Mouse (Mus musculus) gonadal fat pad, adult 2 months (tissue): Measurements from ENCODE around the gene Prr19. TPM values are rescaled to one million over a fixed set of nuclear protein-coding genes. Genes with fewer than 3 reads are reported as not detected.

Experiments
- DNase-seq: peaks from one replicate; pipeline ENCODE4 v3.0.0-alpha.2; 2012; ENCODE audit warnings: low read depth
- polyA plus RNA-seq: library from polyadenylated mRNA; depleted of rRNA; stranded (reverse); fragments of >200 nt; gene quantifications from 2 replicates; pipeline ENCODE4 v1.2.3, GENCODE M21; 2012

Gene Prr19
- polyA plus RNA-seq, 1 experiment = 0.30 TPM

DNA sequence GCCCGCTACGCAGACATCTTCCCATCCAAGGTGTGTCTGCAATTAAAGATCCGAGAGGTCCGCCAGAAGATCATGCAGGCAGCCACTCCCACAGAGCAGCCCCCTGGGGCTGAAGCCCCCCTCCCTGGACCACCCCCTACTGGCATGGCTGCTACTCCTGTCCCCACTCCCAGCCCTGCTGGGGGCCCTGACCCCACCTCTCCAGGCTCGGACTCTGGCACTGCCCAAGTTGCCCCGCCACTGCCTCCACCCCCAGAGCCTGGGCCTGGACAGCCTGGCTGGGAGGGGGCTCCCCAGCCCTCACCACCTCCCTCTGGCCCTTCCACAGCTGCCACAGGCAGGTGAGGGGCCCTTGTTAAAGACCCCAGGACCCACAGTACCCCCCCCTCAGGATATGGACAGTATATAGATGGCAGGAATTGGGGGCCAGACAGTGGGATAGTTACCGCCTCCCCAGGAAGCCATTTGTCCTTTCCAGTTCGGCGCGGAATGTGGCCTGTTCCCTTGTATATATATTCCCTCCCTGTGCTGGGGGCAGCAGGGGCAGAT lies 7.9 kb upstream of the Prr19 start:
- no peak for DNase-seq

DNA sequence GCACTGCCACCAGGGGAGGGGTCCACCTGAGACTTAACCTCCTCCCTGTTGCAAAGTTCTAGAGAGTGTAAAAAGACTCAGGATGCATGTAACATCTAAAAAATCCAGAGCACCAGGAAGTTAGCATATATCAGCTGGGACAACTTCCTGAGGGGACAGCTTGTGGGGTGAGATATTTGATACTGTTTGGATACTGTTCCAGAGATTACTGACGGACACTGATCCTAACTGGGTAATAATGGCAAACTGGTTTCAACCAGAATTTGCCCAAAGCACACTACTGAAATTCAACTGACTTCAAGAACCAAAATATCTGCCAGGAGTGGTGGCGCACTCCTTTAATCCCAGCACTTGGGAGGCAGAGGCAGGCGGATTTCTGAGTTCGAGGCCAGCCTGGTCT lies 6.7 kb upstream of the Prr19 start:
- no peak for DNase-seq

DNA sequence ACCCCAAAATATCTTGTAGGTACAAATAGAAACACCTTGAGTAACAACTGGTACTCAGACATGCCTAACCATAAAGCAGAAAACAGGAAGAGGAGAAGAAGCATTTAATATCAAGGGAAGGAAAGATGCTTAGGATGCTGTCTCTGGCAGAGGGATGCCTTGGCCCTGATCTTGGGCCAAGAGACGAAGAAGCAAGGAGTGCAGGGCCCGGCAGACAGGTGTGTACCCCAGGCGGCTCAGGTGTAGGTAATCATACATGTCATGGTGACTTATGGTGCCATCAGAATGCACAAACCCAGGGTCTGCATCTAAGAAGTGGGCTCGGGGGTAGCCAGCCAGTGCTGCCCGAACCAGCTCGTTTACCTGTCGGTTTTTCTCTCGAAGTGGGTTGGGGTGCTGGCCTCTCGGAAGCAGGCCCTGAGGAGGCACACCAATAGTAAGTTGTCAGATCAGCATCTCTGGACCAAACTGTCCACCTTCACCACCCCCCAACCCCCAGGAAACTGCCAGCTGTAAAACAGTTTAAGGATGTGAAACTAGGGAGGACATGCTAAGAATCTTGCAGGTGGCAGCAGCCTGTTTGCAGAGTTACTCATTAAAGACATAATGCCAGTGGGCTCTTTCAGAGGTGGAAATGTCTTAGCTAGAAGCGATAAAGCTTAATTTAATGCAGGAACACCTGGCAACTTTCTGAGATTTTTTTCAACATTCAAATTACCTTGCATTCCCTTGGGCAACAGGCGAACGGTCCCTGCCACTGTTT lies 6.1 kb upstream of the Prr19 start:
- DNase-seq = no peak

DNA sequence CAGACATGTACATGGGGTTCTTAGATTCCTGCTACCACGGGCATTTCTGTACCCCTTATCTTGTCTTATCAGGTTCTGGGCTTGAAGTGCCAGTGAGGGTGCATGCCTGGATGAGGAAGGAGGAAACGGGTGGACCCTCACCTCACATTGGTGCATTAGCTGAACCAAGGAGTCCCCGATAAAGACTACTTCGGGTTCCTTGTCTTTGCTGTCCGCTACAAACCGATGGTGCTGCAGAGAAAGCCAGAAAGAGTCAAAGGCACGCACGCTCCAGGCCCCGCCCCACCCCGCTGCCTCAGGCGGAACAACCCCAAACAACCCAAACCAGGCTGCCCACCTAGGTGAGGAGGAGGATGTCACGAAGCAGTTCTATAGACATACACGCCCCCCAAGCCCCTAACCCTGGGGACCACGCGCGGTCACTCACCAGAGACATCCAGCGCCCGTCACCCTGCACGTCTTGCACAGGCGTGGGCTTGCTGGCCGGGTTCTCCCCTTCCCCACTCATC lies 4.2 kb upstream of the Prr19 start:
- no peak for DNase-seq

DNA sequence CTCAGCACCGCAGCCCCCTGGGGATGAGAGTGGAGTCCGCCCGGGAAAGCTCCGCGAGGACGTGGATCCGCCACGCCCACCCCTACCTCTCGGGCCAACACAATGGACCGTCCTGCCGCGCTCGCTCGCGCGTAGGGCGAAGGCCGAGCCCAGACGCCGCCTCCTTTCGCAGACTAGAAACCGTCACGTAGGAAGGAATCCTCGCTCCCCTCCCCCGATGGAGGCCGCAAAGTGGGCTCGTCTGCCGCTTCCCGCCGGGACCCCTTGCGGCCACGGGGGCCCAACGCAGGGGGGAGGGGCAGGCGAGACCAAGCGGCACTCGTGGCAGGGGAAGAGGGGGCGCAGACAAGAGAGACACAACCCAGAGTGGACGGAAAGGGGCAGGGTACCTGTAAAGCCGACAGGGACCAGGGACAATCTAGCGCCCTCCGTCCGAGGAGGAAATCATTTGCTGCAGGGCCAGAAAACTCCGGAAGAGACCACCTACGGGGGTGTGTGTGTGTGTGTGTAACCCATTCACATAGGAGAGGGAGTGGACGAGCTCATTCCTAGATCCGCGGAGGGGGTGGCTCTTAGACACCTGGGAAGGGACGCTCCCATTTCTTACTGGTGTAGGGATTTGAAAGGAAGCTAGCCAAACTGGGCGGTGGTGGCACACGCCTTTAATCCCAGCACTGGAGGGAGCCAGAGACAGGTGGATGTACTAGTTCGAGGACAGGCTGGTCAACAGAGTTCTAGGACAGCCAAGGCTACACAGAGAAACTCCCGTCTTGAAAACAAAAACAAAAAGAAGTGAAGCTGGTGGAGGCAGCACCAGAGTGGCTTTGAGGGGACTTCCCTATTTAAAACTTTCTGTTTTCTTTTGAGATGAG lies 3.5 kb upstream of the Prr19 start, which contains the start of gene Pafah1b3:
Gene Pafah1b3 (minus strand): TSS at position 533 of the 872 bp plus-strand sequence.
- peak; percentile 70 for DNase-seq

DNA sequence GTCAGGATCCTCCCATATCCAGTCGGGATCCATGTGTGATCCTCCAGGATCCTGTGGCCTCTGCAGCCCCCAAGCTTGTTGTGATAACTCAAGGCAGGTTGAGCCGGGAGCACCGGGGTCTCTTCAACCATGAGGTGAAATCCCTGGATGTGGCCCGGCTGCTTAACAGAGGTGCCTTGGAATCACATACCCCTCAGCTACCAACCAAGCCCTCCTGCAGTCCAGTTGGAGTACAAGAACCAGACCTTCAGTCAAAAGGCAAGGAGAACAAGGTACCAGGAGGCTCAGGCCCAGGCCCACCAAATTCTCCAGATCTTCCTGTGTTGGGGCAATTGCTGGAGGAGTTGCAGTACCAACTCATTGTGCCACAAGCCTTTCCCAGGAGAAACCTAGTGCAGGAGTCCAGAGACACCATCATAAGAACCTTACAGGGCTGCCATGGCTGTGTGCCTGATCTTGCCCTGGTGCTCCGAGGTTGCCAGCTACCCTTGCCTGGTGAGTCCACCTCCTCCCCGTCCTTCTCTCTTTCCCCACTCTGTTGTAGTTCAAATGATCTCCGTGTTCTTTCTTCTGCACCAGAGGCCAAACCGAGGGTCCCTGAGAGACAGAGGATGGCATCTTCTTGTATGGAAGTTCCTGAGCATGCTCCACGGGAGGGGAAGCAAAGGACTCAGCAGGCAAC lies 1.9 kb downstream of the Prr19 start:
- no peak for DNase-seq

DNA sequence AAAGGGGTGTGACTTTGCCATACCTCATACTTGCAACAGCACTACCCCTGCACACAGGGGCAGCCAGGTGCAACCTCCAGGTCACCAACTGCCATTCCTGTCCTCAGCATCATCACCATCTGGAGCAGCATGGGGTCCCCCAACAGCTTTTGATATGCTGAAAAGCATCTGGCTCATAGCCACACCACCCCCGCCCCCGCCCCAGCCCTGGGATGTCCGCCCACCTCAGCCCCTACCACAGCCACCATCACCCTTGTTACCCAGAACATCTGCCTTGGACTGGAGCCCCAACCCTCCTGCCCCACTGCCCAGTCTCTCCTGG lies 2.4 kb downstream of the Prr19 start:
- no peak for DNase-seq

DNA sequence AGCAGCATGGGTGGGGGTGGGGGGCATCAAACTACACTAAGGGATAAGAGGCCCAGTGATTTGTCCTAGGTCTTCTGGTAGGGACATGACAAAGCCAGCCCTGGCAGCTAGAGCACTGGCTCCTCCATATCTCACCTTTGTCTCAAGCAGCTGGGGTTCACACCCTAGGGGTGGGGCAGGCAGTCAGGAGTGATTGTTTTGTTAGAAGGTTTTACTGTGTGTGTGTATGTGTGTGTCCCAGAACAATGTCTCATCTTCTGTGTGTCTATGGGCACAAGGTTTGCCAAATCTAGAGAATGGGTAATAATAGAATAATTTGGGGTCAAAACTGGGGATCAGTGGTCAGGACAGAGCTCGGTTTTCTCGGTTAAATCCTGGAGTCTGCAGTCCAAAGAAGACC lies 4.3 kb downstream of the Prr19 start:
- DNase-seq = no peak

DNA sequence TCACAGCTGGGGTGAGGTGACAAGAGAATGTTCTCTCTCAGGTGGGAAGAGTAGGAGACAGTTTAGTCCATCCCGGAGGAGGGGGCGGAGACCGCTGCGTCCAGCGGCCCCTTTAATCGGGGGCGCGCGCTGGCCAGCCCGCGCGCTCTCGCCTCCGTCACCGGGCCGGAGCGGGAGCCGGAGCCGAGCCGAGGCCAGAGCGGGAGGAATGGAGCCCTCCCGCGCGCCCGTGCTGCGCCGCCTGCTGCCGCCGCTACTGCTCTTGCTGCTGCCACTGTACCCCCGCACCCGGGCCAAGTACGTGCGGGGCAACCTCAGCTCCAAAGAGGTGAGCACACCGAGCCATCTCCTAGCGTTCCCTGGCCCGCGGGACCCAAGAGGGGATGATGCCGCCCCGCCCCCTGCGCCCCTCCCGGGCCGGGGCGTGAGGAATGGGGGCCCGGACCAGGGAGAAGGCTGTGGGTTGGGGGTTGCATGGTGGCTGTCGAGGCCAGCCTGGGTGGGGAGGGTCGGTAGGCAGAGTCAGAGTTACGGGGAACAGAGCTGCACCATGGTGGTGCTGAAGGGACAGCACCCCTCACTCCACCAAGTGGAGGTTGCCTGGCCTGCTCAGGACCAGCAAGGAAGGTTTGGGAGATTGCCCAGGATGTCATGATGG lies 4.9 kb downstream of the Prr19 start, which contains the start of gene Tmem145:
Gene Tmem145 (plus strand): TSS at position 151 of the 658 bp plus-strand sequence.
- no peak for DNase-seq

DNA sequence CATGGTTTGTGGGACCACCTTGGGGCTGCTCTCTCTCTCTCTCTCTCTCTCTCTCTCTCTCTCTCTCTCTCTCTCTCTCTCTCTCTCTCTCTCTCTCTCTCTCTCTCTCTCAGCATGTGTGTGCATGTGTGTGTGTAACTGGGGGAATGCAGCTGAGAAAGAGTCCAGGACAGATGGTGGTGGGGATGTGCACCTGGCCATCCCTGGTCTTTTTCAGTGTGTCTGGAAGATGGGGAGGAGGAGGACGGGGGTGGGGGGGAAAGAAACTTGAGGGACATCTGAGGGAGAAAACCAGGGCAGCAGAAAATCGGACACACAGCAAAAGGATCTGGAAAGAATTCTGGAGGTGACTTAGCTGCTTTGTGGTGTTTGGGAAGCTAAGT lies 5.4 kb downstream of the Prr19 start:
- DNase-seq = no peak

DNA sequence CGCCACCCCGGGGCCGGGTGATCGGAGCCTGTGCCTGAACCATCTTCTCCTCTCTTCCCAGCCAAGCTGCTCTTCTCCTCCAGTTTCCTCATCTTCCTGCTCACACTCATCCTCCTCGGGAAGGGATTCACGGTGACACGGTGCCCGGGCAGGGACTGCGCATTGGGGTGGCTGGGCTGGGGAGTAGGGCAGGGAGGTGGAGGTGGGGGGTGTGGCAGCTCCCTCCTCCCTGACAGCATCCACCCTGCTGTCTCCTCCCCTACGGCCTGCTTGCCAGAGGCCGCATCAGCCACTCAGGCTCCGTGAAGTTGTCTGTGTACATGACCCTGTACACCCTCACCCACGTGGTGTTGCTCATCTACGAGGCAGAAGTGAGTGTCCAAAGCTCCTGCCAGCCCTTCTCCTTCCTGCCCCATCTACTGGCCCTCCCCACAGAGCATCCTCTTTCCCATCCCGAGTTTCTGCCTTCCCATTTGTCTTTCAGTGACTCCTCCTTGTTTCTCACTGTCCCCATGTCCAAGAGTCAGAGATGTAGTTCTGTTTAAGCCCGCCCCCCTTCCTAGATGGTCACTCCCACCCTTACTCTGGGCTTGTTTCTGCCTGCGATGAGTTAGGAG lies 7.6 kb downstream of the Prr19 start:
- no peak for DNase-seq

DNA sequence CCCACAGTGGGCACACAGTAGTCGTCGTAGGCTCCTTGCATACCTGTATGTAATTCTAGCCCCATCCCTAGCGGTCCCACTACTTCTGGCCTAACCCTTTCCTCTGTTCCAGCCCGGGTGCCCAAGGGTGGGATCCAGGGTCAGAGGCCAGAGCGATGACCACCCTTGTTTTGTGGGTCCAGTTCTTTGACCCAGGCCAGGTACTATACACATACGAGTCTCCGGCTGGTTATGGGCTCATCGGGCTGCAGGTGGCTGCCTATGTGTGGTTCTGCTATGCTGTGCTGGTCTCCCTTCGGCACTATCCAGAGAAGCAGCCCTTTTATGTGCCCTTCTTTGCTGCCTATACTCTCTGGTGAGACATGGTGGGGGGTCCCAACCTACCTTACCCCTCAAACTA lies 8.2 kb downstream of the Prr19 start:
- DNase-seq = no peak

DNA sequence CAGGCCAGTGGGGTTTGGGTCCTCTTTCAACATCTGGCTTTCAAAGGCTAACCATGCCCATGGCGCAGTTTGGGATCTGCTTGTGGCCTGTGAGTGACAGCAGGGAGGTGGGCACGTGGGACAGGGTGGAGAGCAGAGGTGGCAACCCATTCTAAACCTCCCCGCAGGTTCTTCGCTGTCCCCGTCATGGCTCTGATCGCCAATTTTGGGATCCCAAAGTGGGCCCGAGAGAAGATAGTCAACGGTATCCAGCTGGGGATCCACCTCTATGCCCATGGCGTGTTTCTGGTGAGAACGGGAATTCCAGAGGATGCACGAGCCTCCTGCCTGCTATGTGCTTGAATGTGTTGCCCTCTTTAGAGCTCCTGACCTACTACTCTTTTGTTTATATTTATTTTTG lies 10.0 kb downstream of the Prr19 start:
- DNase-seq = no peak

DNA sequence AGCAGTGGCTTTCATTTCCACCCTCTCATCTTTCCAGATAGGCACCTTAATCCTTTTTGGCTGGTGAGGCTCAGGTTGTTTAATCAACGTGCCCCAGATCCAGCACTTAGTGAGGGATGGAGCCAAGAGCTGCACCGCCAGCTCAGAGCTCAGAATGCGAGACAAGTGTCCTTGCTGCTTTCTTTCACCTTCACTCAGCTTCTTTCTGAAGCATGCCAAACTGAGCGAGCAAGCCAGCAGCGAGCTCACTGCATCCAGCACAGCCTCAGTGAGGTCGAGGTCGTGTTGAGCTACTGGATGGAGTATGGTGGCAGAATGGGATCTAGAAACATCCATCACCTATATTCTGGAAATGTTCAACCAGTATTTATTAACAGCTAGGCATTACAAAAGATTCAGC lies 12.1 kb downstream of the Prr19 start:
- no peak for DNase-seq

DNA sequence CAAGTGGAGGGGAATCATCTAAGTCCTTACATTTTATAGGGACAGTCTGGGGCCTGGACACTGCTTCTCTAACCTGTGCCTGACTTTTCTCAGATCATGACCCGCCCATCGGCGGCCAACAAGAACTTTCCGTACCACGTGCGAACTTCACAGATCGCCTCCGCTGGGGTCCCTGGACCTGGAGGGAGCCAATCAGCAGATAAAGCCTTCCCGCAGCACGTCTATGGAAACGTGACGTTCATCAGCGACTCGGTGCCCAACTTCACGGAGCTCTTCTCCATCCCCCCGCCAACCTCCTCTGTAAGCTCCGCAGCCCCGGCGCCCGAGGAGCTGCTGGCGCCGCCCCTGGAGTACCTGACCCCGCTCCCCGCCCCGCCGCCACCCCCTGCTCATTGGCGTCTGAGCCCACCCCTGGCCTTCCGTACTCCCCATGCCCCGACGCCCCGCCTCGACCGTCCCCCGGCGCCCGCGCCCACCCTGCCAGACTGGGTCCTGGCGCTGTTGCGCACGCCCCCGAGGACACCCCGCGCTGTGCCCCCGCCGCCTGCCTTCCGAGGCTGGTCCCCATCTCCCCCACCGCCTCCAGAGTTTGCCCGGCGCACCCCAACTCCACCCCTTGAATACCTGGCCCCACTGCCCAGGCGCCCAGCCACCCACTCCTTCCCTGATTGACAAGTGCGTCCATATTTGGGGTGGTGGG lies 13.5 kb downstream of the Prr19 start:
- DNase-seq = no peak

DNA sequence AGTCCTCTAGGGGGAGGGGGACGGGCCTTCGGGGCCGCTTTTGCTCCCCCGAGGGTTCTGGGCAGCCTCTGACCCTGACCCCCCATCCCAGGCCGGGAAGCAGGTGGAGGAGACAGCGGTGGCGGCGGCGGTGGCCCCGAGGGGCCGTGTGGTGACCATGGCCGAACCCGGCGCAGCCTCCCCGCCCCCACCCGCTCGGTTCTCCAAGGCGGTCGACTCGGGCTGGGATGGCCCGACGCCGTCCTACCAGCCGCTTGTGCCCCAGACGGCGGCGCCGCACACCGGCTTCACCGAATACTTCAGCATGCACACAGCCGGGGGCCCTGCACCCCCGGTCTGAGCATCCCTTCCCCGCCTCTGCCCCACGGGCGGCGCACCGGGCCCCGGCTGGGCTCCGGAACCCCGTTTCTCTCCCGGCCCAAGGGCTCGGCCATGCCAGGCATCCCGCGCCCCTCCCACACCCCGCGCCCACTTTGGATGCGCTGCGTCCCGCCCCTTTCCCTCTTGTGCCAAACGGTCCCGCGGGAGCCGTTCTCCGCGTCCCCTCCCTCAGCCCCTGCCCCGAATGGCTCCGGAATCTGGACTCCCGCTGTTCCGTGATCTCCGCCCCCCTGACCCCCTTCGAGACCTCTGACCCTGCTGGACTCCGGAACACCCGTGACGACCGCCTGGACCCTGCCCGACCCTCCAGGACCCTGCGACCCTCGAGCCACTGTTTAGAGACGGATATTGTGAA lies 14.3 kb downstream of the Prr19 start:
- no peak for DNase-seq

DNA sequence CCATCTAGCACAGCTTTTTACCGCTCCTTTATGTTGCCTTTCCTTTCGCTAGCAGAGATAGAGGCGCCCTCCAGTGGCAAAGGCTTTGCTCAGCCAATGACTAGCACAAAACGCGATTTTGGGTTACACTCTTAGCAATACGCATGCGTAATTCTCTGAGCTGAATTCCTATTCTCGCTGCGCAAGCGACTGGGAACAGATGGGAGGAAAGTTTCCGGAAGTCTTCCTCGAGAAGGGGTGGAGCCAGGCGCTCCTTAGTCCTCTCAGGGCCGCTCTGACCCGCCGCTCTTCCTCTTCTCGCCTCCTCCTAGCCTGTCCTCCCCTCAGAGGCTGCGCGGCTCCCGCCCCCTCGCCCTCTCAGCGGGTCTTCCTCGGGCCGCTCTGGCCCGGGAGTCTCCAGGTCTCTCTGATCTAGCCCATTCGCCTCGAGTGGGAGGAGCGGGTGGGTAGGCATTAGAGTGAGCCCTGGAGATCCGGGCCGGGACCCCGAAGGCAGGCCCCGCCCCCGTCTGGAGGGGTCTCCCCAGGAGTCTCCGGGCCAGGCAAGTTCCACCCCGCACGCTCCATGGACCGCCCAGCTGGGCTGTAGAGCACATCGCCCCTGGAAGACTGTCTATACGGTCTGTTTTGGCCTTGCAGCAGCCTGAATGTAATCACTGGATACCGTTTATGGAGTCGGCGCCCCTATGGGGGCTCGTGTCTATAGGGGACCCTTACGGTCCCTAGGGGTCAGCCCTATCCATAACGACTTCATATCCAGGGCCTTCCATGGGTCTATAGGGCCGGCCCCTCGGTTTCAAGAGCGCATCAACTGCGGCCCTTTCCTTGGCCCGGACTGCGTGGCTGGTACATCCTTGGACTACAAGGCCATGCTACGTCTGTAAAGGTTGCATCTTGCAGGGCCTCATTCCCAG lies 15.6 kb downstream of the Prr19 start, which contains the start of gene Megf8:
Gene Megf8 (plus strand): TSS at position 633 of the 914 bp plus-strand sequence.
- peak; percentile 92 for DNase-seq

DNA sequence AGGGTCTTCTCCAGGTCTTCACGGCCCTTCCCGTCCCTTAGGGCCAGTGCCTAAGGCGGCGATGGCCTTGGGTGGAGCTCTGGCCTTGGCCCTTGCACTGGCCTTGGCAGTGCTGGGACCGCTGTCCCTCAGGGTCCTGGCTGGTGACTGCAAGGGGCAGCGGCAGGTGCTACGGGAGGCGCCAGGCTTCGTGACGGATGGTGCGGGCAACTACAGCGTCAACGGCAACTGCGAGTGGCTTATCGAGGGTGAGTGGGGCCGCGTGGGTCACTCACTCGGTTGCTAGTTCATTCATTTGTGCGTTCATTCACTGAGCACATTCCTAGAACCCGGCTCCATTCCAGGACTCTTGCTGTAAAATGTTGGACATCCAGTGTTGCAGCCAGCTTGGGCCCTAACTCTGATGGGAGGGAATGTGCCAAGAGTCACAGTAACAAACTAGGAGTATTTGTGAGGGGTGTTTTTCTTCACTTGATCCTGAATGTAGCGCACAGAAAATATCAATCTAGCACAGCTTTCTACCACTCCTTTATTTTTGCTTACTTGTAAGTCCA lies 16.3 kb downstream of the Prr19 start:
- no peak for DNase-seq
